Mouse (Mus musculus): ENCODE results near the gene Smok2b. TPM values are rescaled to one million over a fixed set of nuclear protein-coding genes. Genes with fewer than 3 reads are reported as not detected.
"Not testable (repeated sequence)": the region's sequence is repeated elsewhere in the genome, so short reads cannot be mapped to it uniquely, and the experiment has no call there.

Gene Smok2b
- total RNA-seq, 1 experiment from 2014 or later: not detected

GRCm38 (mm10) chr17:13215595-13215994 lies 14.5 kb upstream of the Smok2b start:
- ATAC-seq (replicated peaks in 1 of 2; ENCODE audit: insufficient read depth in 1 of 2, low FRiP score in 2 of 2, low TSS enrichment in 1 of 2, low read depth in 1 of 2, poor library complexity in 2 of 2, severe bottlenecking in 2 of 2): no peak

GRCm38 (mm10) chr17:13220888-13221287 lies 9.2 kb upstream of the Smok2b start, which contains the start of gene Smok2a:
TSS of gene Smok2a (plus strand) at chr17:13221188.
- ATAC-seq (replicated peaks in 1 of 2; ENCODE audit: insufficient read depth in 1 of 2, low FRiP score in 2 of 2, low TSS enrichment in 1 of 2, low read depth in 1 of 2, poor library complexity in 2 of 2, severe bottlenecking in 2 of 2): no peak

GRCm38 (mm10) chr17:13221921-13222320 lies 8.1 kb upstream of the Smok2b start:
- ATAC-seq (replicated peaks in 1 of 2; ENCODE audit: insufficient read depth in 1 of 2, low FRiP score in 2 of 2, low TSS enrichment in 1 of 2, low read depth in 1 of 2, poor library complexity in 2 of 2, severe bottlenecking in 2 of 2): not testable (repeated sequence)

GRCm38 (mm10) chr17:13239461-13239860 lies 9.4 kb downstream of the Smok2b start:
- not testable (repeated sequence) for ATAC-seq (replicated peaks in 1 of 2; ENCODE audit: insufficient read depth in 1 of 2, low FRiP score in 2 of 2, low TSS enrichment in 1 of 2, low read depth in 1 of 2, poor library complexity in 2 of 2, severe bottlenecking in 2 of 2)

GRCm38 (mm10) chr17:13240807-13241727 lies 11.0 kb downstream of the Smok2b start:
- ATAC-seq (replicated peaks in 1 of 2; ENCODE audit: insufficient read depth in 1 of 2, low FRiP score in 2 of 2, low TSS enrichment in 1 of 2, low read depth in 1 of 2, poor library complexity in 2 of 2, severe bottlenecking in 2 of 2): peak; percentile 63

GRCm38 (mm10) chr17:13254786-13255185 lies 24.7 kb downstream of the Smok2b start:
- ATAC-seq (replicated peaks in 1 of 2; ENCODE audit: insufficient read depth in 1 of 2, low FRiP score in 2 of 2, low TSS enrichment in 1 of 2, low read depth in 1 of 2, poor library complexity in 2 of 2, severe bottlenecking in 2 of 2): not testable (repeated sequence)

Other genes starting within 250 kb of the Smok2b start
- gene Wtap, start 236.1 kb upstream of the Smok2b start, total RNA-seq (2017): 271 and 460 TPM in 2 replicates
- 54.6 and 73.5 TPM in 2 replicates for gene Sod2, start 223.4 kb upstream of the Smok2b start, total RNA-seq (2017)
- not detected in 2 replicates for gene Gpr31b, start 178.0 kb upstream of the Smok2b start, total RNA-seq (2017)
- not detected in 2 replicates for gene Tcp10b, start 169.2 kb upstream of the Smok2b start, total RNA-seq (2017)
- gene Unc93a, start 98.4 kb upstream of the Smok2b start, total RNA-seq (2017): not detected in 2 replicates
- not detected in 2 replicates for gene Smok2a, start 9.1 kb upstream of the Smok2b start, total RNA-seq (2017)
- gene Tcp10c, start 124.3 kb downstream of the Smok2b start, total RNA-seq (2017): not detected in 2 replicates